Mouse (Mus musculus) liver, postnatal 0 days (tissue): ENCODE data around the gene Scamp4. TPM values are rescaled to one million over a fixed set of nuclear protein-coding genes. Genes with fewer than 3 reads are reported as not detected.

Experiments
- ATAC-seq: fragments of 200-750 bp; cut with Nextera tagmentation; 2 replicates; pipeline ENCODE4 v1.8.0; 2017; ENCODE audit warnings: mild to moderate bottlenecking, moderate library complexity
- DNase-seq: peaks from one replicate; pipeline ENCODE4 v3.0.0-alpha.2; 2016
- H3K27ac ChIP-seq: fragments of 300-500 bp; sonication (generic); 2 replicates; pipeline ENCODE4 v1.5.1; 2014; ENCODE audit warnings: antibody characterized with exemption, moderate library complexity, mild to moderate bottlenecking, low read depth
- H3K27me3 ChIP-seq: fragments of 300-500 bp; sonication (generic); 2 replicates; pipeline ENCODE4 v1.6.1; 2014; ENCODE audit warnings: low read length, control low read depth, mixed read lengths; ENCODE audit not compliant: insufficient read depth
- H3K36me3 ChIP-seq: fragments of 300-500 bp; sonication (generic); replicated peaks from 2 replicates; pipeline ENCODE4 v1.6.1; 2014; ENCODE audit warnings: mild to moderate bottlenecking, control low read depth, low read length, moderate library complexity, mixed read lengths; ENCODE audit not compliant: insufficient read depth
- H3K4me1 ChIP-seq: fragments of 300-500 bp; sonication (generic); 2 replicates; pipeline ENCODE4 v1.6.1; 2014; ENCODE audit warnings: antibody characterized with exemption, mild to moderate bottlenecking, control low read depth; ENCODE audit not compliant: insufficient read depth
- H3K4me2 ChIP-seq: fragments of 300-500 bp; sonication (generic); 2 replicates; pipeline ENCODE4 v1.6.1; 2014; ENCODE audit warnings: low read depth, mild to moderate bottlenecking, low read length, moderate library complexity, mixed read lengths
- H3K4me3 ChIP-seq: fragments of 300-500 bp; sonication (generic); 2 replicates; pipeline ENCODE4 v1.5.1; 2014; ENCODE audit warnings: low read depth, low read length
- H3K9ac ChIP-seq: fragments of 300-500 bp; sonication (generic); replicated peaks from 2 replicates; pipeline ENCODE4 v1.6.1; 2014; ENCODE audit warnings: mild to moderate bottlenecking, moderate library complexity
- H3K9me3 ChIP-seq: fragments of 300-500 bp; sonication (generic); 2 replicates; pipeline ENCODE4 v1.6.1; 2016; ENCODE audit warnings: mild to moderate bottlenecking, control low read depth, low read length, mixed read lengths
- CTCF ChIP-seq: sonication (generic); IDR thresholded peaks from 2 replicates; pipeline ENCODE4 v1.5.1; 2016; ENCODE audit warnings: antibody characterized with exemption, low read depth
- EP300 ChIP-seq: IDR thresholded peaks from 2 replicates; pipeline ENCODE4 v1.6.1; 2016; ENCODE audit warnings: antibody characterized with exemption, low read depth, mild to moderate bottlenecking
- WGBS: fragments of 180-500 bp; shearing (Covaris S2); extraction: QIAGEN DNeasy Blood & Tissue Kit; methylation state at CpG from one replicate; pipeline ENCODE4 v1.1.7; 2014; ENCODE audit not compliant: insufficient replicate concordance; 5-methylcytosine and 5-hydroxymethylcytosine counted together
- polyA plus RNA-seq: library from polyadenylated mRNA; unstranded; fragments of >200 nt; fragmentation: Nextera tagmentation; extraction: Ambion mirVana; gene quantifications from 2 replicates; pipeline ENCODE4 v1.2.1, GENCODE M21; 2015

Gene Scamp4
- polyA plus RNA-seq, 1 experiment from 2014 or later: 29.2 TPM

DNA sequence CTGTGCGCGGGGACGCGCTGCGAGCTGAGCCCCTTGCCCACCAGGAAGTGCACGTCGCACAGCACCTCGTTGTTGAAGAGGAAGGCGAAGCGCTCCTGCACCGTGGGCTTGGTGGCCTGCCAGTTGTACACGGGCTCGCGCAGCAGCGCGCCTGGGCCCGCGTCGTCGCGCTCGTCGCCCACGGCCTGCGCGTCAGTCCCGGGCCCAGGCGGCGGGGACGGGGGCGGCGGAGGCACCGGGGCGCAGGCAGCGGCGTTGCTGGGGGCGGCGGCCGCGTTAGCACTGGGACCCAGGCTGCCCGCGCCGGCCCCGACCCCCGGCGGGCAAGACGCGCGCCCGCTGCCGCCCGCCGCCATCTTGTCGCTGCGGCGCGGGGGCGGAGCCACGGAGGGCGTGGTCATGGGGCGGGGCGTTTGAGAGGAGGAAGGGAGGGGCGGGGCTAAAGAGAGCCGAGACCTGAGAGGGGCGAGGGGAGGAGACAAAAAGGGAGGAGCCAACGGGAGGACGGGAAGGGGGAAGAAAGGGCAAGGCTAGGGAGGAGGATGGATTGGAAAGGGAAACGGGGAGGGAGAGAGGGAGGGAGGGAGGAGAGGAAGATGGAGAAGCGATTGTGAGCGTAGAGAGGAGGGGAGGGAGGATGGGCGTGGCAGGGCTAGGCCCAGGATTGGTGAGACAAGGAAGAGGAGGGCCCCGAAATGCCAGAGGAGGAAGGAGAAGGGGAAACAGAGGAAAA lies 53.6 kb downstream of the Scamp4 start:
- Histone ChIP-seq H3K4me1 (peaks cover 31% of the 10 kb centered on the region), H3K27ac (peak overlapping the region; percentile 82), H3K36me3 (no peaks in the 10 kb centered on the region), H3K4me2 (peak overlapping the region; percentile 97), H3K9ac (peak overlapping the region; percentile 93), H3K4me3 (peak overlapping the region; percentile 91), H3K9me3 (no peaks in the 10 kb centered on the region), H3K27me3 (no peaks in the 10 kb centered on the region)
- DNase-seq (peak; percentile 99), ATAC-seq (peak; percentile 84)
- 1% methylated on average over 52 of the region's 72 CpGs for WGBS
- TF ChIP-seq EP300: no peak
- TF ChIP-seq CTCF: no peak

DNA sequence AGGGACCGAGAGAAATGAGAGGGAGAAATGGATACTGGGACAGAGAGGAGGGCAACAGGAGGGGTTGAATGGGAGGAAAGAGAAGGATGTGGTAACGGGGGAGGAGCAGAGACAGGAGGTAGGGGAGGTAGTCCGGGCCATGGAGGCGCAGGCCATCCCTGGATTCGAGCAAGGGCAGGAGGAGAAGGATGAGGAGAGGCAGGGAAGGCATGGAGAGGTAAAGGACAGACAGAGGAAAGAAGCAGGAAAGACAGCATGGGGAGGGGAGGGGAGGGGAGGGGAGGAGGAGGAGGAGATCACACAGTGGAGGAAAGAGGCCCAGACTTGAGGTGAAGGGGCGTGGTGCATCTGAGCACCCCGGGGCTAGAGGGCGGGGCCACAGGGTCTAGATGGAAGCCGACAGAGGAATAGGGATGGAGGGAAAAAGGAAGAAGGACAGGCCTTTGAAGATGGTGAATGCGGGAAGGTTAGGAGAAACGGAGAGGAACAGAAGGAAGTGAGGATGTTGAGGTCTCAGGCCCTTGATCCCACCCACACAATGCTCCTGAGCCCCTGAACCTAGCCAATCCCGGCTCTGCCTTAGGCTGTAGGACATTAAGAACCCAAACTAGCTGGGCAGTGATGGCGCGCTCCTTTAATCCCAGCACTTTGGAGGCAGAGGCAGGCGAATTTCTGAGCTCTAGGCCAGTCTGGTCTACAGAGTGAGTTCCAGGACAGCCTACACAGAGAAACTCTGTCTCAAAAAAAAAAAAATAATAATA lies 54.4 kb downstream of the Scamp4 start, which contains the start of gene Btbd2:
Gene Btbd2, minus strand, starts transcription at position 209 of the 761 bp plus-strand sequence.
- peaks cover 31% of the 10 kb centered on the region for H3K4me1 ChIP-seq
- H3K36me3 ChIP-seq: no peaks in the 10 kb centered on the region
- H3K9ac ChIP-seq: peak within 1 kb of the TSS; percentile 93
- peak within 1 kb of the TSS; percentile 91 for H3K4me3 ChIP-seq
- peak within 1 kb of the TSS; percentile 97 for H3K4me2 ChIP-seq
- no peaks in the 10 kb centered on the region for H3K9me3 ChIP-seq
- DNase-seq: peak; percentile 63
- no peak for TF ChIP-seq CTCF
- no peak for TF ChIP-seq EP300
- H3K27ac ChIP-seq: peak within 1 kb of the TSS; percentile 82
- 34% methylated on average over 15 of the region's 15 CpGs for WGBS
- ATAC-seq: peak; percentile 7
- H3K27me3 ChIP-seq: no peaks in the 10 kb centered on the region

DNA sequence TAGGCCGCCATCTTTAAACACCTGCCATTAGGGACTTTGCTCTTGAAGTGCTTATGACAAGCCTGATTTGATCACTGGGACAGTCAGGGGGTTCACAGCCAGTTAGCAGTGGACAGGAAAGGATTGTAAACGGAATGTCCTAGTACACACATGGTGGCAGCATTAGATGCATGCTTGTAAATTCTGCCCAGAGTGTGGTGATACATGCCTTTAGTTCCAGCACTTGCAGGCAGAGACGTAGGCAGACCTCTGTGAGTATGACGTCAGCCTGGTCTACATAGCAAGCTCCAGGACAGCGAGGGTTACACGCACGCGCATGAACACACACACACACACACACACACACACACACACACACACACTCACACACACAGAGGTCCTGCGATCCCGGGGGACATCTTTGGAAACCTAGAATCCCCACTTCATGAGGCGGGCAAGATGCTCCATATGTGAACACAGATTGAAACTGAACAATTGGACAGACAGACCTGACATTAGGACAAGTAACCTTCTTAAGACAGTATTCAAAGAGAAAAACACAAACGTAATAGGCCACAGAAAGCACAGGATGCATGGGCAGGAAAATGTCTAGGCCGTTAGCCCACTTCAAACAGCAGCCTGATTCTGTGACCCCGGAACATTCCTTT lies 55.6 kb downstream of the Scamp4 start:
- 0 out of 2 replicates have a peak overlapping the region, but pooled peaks have one; percentile 22 for H3K27ac ChIP-seq
- H3K4me2 ChIP-seq: peak overlapping the region; percentile 65
- no peaks in the 10 kb centered on the region for H3K9me3 ChIP-seq
- H3K36me3 ChIP-seq: no peaks in the 10 kb centered on the region
- DNase-seq (no peak), ATAC-seq (no peak)
- H3K9ac ChIP-seq: 0 out of 2 replicates have a peak overlapping the region, but pooled peaks have one; percentile 1
- H3K27me3 ChIP-seq: no peaks in the 10 kb centered on the region
- no peak overlapping the region for H3K4me3 ChIP-seq
- 72% methylated on average over 14 of the region's 14 CpGs for WGBS
- peaks cover 36% of the 10 kb centered on the region for H3K4me1 ChIP-seq
- TF ChIP-seq EP300: no peak
- no peak for TF ChIP-seq CTCF

DNA sequence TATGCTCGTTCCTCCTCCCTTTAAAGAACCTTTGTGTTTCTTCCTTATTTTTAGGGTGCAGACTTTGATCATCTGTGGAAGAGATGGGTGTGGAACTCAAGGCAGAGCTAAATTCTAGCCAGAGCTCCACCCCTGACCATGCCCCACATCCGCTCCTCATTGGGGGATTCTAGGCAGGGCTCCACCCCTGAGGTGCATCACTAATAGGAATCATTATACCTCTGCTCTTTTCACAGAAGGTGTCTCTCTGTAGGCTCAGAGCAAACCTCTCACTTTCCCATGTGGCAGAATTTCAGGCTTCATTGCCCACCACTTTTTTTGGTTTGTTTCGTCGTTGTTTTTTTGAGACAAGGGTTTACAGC lies 56.1 kb downstream of the Scamp4 start:
- H3K4me3 ChIP-seq: no peak overlapping the region; the same call in 1 of the 2 replicates
- no peaks in the 10 kb centered on the region for H3K36me3 ChIP-seq
- ATAC-seq (0 out of 2 replicates have a peak, but pooled peaks have one; percentile 18), DNase-seq (no peak)
- peak overlapping the region; percentile 65 for H3K4me2 ChIP-seq
- no peaks in the 10 kb centered on the region for H3K9me3 ChIP-seq
- H3K27me3 ChIP-seq: no peaks in the 10 kb centered on the region
- H3K27ac ChIP-seq: peak overlapping the region; percentile 67
- H3K4me1 ChIP-seq: peaks cover 41% of the 10 kb centered on the region
- WGBS: 47% methylated on average over 4 of the region's 4 CpGs
- TF ChIP-seq EP300: no peak
- no peak for TF ChIP-seq CTCF
- H3K9ac ChIP-seq: 0 out of 2 replicates have a peak overlapping the region, but pooled peaks have one; percentile 1

DNA sequence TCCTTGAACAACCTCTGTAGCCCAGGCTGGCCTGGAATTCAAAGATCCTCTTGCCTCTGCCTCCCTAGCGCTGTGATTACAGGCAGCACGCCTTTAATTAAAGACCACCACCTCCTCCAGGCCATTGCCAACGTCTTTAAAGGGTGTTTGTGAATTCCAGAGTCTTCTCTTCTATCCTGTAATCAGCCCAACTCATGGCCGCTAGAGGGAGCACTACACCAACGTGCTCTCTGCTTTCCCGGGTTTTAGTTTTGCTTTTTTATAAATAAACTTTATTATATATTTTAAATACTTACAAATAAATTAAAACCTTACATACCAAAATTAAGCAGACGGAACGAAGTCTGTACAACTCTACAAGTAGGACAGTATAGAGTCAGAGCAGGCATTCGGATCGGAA lies 56.5 kb downstream of the Scamp4 start:
- Histone ChIP-seq H3K9me3 (no peaks in the 10 kb centered on the region), H3K4me3 (peak overlapping the region; percentile 11; the same call in 1 of the 2 replicates), H3K4me2 (peak overlapping the region; percentile 65), H3K9ac (no peak overlapping the region), H3K27ac (peak overlapping the region; percentile 67), H3K27me3 (no peaks in the 10 kb centered on the region), H3K36me3 (no peaks in the 10 kb centered on the region), H3K4me1 (peaks cover 45% of the 10 kb centered on the region)
- 14% methylated on average over 10 of the region's 10 CpGs for WGBS
- ATAC-seq (no peak), DNase-seq (peak; percentile 83)
- TF ChIP-seq CTCF: peak; percentile 83
- no peak for TF ChIP-seq EP300
